Mouse (Mus musculus) mesoderm, embryonic 11.5 days (tissue): Measurements from ENCODE around the gene Gpr37l1.

ENCODE experiments used
- DNase-seq: peaks from one replicate; pipeline ENCODE4 v3.0.0-alpha.2; 2012; ENCODE audit warnings: low read depth, low spot score

Gpr37l1 gene

DNA sequence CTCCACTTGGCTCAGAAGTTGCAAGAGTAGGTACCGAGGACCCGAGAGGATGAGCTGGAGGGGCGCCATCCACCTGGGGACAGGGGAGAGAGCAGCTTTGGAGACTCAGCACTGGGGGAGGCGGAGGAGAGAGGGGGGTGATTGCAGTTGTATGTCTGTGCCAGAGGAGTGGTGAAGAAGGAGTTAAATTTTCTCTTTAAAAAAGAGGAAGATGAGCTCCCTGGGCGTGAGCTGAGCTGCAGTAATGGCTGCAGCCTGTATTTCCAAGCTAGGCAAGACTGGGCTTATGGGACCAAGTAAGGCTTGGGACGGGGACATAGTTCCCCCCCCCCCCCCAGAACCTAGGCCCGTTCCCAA lies 19.8 kb downstream of the Gpr37l1 start:
- DNase-seq, result no peak

DNA sequence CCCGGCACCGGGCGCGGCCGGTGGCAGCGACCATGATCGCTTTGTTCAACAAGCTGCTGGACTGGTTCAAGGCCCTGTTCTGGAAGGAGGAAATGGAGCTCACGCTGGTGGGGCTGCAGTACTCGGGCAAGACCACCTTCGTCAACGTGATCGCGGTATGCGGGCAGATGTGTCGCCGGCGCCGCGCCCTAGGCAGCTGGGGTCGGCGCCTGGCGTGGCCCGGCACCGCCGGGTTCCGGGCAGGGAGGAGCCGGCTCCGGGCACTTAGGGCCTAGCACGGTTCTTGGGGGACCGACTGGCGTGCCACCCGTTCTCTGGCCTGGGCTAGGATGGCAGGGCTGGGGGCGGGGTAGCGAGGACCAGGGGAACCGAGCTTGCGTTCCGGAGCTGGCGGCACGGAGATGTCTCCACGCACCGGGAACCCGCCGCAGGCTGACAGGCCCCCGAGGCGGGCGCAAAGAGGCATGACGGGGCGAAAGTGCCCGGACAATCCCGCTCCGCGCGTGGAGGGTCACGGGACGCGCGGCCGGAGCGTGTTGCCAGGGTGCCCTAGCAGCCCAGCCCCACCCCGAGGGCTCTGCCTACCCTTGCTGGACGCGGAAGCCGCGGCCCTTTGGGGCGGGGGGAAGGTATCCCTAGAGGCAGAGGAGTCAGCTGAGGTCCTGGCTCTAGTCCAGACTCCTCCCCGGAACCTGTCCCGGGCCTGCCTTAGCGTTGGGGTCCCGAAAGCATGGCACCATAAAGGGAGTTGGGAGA lies 20.4 kb downstream of the Gpr37l1 start:
- DNase-seq, result peak; percentile 66

DNA sequence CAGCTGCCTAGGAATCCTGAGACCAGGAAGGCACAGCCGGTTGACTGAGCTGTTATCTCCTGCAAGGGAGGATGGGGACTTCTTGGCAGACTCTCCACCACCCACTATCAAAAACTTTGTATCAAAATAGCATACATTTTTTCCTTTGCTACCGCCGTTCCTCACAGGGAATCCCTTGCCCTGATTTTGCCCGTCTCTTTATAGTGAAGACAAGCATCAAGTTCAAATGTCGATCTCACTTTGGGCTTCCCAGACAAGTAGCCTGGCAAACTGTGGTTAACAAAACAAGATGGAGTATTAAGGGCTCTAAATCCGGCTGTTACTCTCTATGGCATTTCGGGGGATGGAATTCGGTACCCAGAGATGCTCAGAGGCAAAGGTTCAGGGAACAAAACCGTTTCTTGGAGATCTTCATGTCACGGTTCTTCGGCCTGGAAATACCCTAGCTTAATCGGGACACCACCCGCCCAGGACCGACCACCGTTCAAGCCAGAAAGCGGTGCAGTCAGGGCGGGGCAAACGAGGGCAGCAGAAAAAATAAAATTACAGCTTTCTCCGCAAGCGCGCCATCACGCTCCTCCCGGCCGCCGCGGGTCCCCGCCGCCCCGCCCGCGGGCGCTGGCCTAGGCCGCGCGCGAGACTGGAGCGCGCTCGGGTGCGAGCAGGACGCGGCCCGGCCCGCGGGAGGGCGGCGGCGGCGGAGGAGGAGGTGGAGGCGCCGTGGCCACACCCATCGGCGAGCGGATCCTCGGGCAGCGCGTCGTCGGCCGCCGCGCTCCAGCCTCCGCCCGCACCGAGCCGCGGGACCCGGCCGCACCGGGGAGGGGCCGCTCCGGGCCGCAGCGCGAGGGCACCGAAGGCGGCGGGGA lies 21.2 kb downstream of the Gpr37l1 start, which contains the start of gene Arl8a:
Gene Arl8a, plus strand, starts transcription at position 748 of the 869 bp plus-strand sequence.
- peak; percentile 71 for DNase-seq

DNA sequence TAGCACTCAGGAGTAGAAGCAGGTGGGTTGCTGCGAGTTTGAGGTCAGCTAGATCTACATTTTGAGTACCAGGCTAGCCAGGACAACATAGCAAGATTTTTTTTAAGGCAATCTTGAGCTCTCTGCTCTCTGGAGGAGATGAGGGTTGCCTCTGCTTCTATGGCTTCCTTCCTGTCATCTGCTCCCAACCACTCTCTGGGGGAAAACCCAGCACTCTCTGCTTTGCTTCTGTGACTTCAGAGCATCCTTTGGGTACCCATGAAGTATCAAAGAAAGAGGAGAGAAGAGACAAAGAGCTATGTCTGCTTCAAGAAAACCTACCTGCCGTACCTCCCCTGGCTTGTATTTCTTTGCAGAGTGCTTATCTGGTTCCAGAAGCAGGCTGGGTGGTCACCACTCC lies 23.5 kb downstream of the Gpr37l1 start:
- no peak for DNase-seq

DNA sequence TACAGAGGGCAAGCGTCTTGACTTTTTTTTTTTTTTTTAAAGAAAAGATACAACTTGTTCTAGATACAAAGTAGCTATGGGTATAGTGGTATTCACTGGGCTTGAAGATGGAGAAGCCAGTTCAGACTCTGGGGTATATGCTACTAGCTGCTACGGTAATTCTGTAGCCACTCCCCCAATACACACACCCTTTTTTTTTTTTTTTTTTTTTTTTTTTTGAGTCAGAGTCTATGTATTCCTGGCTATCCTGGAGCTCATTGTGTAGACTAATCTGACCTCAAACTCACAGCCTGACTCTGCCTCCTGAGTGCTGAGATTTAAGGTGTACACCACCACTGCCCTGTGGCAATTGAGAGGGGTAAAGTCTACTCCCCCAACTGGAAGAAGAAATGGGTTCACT lies 25.0 kb downstream of the Gpr37l1 start:
- DNase-seq, result no peak

DNA sequence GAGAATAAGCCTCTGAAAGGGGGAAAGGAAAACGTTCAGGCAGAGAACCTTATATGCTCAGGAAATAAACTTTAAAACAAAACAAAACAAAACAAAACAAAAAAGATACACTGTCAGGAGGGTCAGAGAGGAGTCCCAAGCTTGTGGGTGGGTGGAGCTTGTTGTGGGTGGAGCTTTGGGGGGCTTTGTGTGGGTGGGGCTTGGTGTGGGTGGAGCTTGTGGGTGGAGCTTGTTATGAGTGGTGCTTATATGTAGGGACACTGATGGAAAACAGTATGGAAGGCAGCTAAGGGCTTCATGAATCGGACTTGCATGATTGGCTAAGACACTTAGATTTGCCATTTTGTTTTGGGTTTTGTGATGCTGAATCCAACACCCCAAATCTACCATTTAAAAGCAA lies 27.6 kb downstream of the Gpr37l1 start:
- DNase-seq, result no peak

DNA sequence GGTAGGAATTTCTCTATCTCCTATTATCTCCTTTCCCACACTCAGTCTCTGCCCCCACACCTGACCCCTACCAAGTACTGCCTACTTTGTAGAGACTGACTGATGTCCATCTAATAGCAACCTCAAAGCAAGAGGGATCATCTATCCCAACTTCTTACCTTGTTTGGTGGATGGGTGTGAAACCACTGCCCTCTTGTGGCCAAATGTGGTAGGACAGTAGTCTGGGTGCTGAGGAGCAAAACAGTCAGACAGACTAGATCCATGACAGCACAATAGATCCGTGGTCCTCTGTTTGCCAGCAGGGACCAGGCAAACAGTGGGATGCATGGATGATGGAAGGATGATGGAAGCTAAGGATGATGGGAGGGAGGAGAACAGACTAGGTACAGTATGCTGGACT lies 31.0 kb downstream of the Gpr37l1 start:
- DNase-seq, result peak; percentile 85

DNA sequence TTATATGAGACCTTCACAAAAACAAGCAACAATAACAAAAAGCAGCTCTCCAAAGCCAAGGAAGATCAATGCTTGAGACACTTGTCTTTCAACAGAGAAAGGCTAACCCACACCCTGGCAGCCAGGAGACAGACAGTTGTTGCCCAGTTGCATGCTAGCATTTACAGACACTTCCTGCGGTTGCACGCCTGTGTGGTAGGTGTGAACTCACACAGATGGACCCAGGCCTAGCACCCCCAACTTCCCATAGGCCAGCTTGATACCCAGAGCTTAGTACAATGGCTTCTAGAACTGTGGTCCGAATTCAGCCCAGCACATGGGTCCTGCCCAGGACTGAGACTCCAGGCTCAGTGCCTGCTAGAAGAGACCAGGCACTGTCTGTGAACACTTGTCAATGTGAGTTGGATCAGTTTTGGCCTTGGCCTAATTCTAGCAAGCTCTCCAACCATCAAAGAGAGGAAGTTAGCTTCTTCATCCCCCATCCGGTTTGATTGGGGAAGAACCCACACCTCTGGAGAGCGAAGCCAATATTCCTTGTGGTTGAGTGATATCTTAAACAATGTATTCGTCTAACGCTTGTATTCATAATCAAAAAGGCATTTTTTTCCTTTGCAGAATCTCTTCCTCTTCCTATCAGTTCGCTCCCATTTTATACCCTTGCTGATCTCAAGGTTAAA lies 32.2 kb downstream of the Gpr37l1 start:
- no peak for DNase-seq

DNA sequence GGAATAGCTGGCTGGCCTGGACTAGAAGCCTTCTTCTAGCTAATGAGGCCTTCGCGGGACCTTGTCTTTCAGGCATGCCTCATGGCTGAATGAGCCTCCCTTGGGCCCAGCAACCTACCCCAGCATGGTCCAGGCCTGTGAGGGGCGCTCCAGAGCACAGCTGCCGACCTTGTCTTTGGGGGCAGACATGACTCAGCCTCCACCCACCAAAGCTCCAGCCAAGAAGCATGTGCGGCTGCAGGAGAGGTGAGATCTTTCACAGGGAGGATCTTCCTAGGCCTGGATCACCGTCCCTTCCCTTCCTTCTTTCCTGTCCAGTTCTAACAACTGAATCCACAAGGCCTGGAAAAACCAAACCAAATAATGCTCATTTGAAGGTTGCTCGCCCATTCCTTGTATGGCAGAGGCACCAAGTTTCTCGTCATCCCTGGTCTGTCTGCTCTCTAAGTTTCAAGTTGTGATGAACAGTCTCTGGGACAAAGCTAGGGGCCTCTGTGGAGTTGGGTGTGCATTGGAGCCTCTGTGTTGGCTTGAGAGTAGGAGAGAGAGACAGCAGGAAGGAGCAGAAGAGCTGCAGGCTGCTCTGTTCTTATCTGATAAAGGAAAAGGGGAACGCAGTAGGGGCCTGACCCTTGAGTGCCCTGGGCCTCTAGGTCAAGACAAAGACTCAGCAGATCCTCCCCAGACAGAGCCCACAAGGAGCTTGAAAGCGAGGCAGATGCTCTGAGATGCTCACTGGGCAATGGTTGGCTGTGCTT lies 33.6 kb downstream of the Gpr37l1 start:
- no peak for DNase-seq

DNA sequence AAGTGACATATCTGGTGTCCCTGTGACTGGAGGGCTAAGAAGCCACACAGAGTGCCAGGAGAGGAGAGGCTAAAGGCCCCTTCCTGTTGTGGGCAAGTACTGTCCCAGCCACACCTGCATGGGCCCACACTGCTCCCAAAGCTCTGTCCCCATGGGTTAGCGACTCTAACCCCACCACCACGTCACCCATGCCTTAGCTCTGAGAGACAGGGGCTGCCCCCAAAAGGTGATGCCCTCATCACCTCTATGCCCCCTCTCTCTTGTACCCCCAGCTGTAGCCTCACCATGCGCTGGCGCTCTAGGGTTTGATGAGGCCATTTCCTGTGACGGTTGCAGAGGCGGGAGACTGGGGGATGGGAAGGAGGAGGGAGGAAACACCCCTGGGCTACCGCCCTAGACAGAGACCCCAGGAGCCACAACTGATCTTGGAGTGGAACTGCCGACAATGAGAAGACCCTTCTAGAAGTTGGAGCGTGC lies 34.5 kb downstream of the Gpr37l1 start:
- no peak for DNase-seq

DNA sequence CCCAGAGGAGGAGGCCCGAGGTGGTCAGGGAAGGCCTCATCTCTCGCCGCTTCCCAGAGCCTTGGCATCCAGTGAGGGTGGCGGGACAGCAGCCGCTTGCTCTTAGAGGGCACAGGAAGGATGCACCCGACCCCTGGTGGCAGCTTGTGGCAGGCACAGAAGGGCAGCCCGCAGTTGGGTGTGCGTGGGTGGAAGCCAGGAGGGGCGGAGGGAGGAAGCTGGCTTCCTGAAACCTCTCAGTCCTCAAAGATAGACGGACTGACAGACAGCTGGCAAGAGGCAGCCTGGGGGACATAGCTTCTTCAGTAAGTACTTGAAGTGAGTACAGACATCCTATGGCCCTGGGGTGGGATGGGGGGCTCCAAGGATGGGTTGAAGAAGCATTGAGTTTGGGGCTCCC lies 35.0 kb downstream of the Gpr37l1 start, which contains the start of gene Ptpn7:
Gene Ptpn7, plus strand, starts transcription at position 228 of the 400 bp plus-strand sequence.
- DNase-seq, result peak; percentile 45

DNA sequence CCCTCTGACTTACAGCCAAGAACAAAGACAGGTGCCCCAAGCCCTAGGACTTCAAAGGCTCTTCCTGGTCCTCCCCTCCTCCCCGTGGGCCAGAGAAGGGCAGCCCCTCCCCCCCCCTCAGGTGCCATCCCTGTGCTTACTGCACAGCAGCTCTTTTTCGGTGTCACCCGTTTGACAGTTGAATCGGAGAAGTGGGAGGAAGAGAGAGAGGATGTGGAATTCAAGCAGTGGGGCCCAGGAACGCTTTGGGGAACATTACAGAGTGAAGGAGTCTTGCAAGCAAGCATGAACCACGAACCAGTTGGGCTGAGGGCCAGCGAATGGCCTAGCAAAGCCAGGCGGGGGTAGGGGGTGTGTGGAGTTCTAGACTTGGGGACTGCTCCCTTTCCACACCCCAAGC lies 35.9 kb downstream of the Gpr37l1 start:
- no peak for DNase-seq

DNA sequence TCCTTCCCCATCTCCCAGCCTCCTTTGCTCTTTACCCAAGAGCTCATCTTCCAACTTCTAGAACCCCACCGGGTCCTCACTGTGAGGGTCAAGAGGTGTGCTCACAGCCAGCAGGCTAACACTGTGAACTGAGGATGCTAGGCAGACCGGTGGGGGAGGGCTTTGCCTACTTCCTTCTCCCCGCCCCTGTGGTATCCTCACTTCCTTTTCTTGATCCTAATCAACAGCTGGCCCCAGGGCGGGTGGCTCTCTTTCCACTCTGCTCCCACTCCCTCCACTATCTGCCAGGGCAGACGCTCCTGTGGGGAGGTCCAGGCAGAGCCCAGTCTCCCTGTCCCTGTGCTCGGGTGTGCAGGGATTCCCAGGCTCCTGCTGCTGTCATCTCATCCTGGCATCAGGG lies 36.4 kb downstream of the Gpr37l1 start:
- no peak for DNase-seq

DNA sequence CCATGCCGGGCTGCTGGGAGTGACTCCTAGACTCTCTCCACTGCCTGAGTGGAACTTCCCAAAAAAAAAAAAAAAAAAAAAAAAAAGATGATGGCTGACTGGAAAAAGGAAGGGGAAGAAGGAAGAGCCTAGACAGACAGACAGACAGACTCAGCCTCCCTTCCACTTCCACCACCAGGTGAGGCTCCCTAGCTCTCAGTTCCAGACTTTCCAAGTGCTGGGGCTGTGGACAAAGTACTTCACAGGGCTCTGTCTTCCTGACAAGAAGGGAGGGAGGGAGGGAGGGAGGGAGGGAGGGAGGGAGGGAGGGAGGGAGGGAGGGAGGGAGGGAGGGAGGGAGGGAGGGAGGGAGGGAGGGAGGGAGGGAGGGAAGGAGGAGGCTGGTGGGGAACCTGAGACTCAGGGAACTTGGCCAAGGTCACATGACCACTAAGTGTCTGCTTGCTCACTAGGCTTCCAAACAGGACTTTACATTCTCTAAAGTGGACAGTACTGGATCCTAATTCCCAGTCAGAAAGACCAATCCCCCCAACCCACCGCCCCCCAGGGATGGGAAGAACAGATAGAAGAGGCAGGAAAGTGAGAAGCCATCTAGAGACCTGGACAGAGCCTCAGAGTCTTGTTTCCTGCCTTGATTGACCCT lies 37.0 kb downstream of the Gpr37l1 start:
- DNase-seq, result no peak

DNA sequence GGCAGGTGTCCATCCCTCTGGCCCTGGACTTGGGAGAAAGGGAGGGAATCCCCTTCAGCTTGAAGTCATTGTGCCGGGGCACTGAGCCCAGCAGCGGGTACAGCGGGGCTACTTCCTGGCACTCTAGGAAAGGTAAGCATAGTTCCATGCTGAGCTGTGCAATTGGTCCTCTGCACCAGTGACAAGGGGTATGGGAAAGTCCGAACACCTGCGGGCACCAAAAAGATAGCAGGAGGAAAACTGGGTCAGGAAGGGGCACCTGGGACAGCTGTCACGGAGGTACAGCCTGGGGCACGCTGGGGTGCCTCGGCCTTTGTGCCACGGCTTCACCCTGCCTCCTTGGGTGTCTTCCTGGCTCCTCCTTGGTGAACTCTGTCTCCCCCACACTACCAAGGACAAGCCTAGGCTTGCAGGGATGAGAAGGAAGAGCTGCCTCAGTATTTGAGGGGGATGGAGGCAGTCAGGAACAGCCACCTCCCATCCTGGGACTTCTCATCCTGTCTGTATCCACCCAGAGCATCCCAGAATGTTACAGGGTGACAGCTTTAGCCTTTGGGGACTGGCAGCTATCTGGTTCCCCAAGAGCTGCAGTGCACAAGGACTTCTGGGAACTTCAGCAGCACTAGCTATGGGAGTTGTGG lies 37.8 kb downstream of the Gpr37l1 start:
- no peak for DNase-seq

DNA sequence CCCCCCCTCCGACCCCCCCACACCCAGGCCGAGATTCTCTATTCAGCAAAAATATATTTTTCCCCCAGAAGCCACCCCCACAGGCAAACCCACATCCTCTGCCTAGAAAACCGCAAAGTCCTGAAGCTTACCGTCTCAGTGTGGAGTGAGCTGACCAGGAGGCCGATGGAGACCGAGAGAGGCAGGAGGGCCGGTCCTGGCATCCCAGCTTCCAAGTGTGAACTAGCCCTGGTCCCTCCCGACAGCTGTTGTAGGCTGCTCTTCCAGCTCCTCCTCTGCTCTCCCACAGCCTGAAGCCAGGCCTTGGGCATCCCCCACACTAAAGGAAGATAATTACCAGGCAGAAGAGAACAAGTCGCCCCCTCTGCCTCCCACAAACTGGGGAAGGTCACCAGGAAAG lies 38.5 kb downstream of the Gpr37l1 start:
- DNase-seq, result no peak

DNA sequence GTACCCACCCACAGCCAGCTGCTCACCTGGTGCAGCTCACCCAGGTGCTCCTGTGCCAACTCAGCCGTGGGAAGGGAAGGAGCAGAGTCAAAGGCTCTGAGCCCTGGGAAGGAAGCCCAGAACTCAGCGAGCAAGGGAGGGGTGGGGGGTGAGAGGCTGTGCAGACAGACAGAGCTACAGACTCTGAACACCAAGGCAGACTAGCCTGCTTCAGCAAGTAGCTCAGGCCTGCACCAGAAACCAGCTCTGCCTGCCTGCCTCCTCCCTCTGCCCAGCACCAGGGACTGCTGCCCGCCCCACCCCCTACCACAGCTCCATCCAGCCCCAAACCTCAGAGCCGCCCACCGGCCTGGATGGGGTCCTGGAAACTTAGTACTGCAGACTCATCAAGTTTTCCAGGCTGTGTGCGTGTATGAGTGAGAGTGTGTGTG lies 39.5 kb downstream of the Gpr37l1 start:
- no peak for DNase-seq

DNA sequence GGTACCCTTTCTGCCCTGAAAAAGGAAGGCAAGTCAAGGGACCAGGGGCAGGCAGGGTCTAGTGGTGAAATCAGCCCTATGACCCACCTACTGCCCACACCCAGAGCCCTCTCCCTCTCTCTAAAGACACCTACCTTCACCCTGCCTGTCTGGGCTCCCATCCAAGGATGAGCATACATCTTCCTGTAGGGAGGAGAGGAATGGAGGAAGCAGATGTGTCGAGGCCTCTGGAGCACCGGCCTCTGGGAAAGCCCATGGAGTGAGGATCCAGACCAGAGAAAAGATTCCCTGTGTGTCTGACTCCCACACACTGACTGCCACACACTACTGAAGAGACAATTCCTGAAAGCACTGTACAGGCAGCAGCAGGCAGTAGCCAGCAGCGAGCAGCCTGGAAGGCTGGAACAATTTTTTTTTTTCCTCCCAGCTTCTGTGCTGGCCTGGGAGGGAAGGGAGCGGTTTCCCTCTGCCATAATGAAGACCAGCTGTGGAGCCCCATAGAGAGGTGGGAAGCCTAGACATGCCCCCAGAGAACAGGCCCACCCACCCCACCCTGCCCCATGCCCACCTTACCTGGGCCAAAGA lies 40.9 kb downstream of the Gpr37l1 start:
- peak; percentile 19 for DNase-seq

DNA sequence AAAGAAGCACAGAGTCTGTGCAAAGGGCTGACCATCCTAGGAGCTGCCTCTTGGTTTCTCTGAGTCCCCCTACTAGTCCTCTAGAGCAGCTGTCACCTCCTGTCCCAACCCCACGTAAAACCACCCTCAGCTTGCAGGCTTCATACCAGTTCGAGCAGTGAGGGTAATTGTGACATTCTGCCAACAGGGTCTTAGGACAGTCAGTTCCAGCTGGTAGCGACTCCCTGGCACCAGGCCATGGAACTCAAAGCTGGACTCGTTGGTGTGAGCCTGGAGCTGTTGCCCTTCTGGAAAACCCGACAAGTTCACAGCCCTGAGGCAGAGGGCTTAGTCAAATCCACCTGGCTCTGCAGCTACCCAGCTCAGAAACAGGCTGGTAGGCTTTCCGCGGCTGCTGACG lies 41.5 kb downstream of the Gpr37l1 start:
- no peak for DNase-seq
